Mouse (Mus musculus): Measurements from ENCODE around the gene H1f0. TPM values are rescaled to one million over a fixed set of nuclear protein-coding genes. Genes with fewer than 3 reads are reported as not detected.
"Not testable (repeated sequence)": the region's sequence is repeated elsewhere in the genome, so short reads cannot be mapped to it uniquely, and the experiment has no call there.

H1f0 gene
- total RNA-seq, 2 experiments from 2014 or later = 262 to 304 TPM

GRCm38 (mm10) chr15:79005581-79005980 lies 22.7 kb upstream of the H1f0 start:
- DNase-seq = no peak

- no peak for DNase-seq
These were observed 21.6 kb upstream of the H1f0 start for GRCm38 (mm10) chr15:79006638-79007037.

GRCm38 (mm10) chr15:79007059-79007458 lies 21.2 kb upstream of the H1f0 start:
- no peak for DNase-seq

GRCm38 (mm10) chr15:79007836-79008235 lies 20.4 kb upstream of the H1f0 start:
- not testable (repeated sequence) for DNase-seq

- no peak for DNase-seq
These were observed 18.5 kb upstream of the H1f0 start for GRCm38 (mm10) chr15:79009734-79010133.

GRCm38 (mm10) chr15:79011550-79011949 lies 16.7 kb upstream of the H1f0 start:
- DNase-seq = no peak

- DNase-seq = no peak
These were observed 14.9 kb upstream of the H1f0 start for GRCm38 (mm10) chr15:79013382-79013781.

- no peak for DNase-seq
These were observed 10.1 kb upstream of the H1f0 start for GRCm38 (mm10) chr15:79018191-79018590.

GRCm38 (mm10) chr15:79018886-79019285 lies 9.4 kb upstream of the H1f0 start:
- DNase-seq = no peak

- DNase-seq = no peak
These were observed 5.5 kb upstream of the H1f0 start for GRCm38 (mm10) chr15:79022671-79023230.

GRCm38 (mm10) chr15:79023366-79023765 lies 4.9 kb upstream of the H1f0 start:
- no peak for DNase-seq

- no peak for DNase-seq
These were observed 2.5 kb upstream of the H1f0 start for GRCm38 (mm10) chr15:79025687-79026308.

- DNase-seq = peak; percentile 38
These were observed 1.5 kb upstream of the H1f0 start for GRCm38 (mm10) chr15:79026511-79027290.

GRCm38 (mm10) chr15:79027291-79028205 lies 702 bp upstream of the H1f0 start:
- DNase-seq = peak; percentile 67

- DNase-seq = no peak
These were observed 704 bp downstream of the H1f0 start for GRCm38 (mm10) chr15:79028823-79029484.

GRCm38 (mm10) chr15:79029519-79030241 lies 1.4 kb downstream of the H1f0 start:
- DNase-seq = no peak

- DNase-seq = peak; percentile 88
These were observed 2.5 kb downstream of the H1f0 start for GRCm38 (mm10) chr15:79030551-79031435.

GRCm38 (mm10) chr15:79031908-79032307 lies 3.7 kb downstream of the H1f0 start:
- DNase-seq = not testable (repeated sequence)

- peak; percentile 84 for DNase-seq
These were observed 9.7 kb downstream of the H1f0 start for GRCm38 (mm10) chr15:79037913-79038328.

- no peak for DNase-seq
These were observed 10.1 kb downstream of the H1f0 start for GRCm38 (mm10) chr15:79038331-79038730.

All from heart, postnatal 4 days (tissue).